ENCODE assay signal across 8 mouse cellular contexts in genomic region chr16:55820161-55820915, GRCm38 (mm10). TPM values are rescaled to one million over a fixed set of nuclear protein-coding genes. Genes with fewer than 3 reads are reported as not detected.
DNase-seq lines count a peak whose midpoint lies in the region; ATAC-seq and TF ChIP-seq lines count a peak whose summit lies in the region.

No protein-coding gene starts in this region.

- H3K27ac ChIP-seq in cerebellum, adult 2 months (ENCODE audit: insufficient read depth, low read length), result no peak overlapping the region
- peak overlapping the region; percentile 80 for H3K27ac ChIP-seq in bone marrow, adult 2 months (ENCODE audit: control insufficient read depth, insufficient read depth, low read depth, low read length, poor library complexity)
- H3K27ac ChIP-seq in heart, embryonic 15.5 days, result peak overlapping the region; percentile 95
- peak overlapping the region; percentile 52 for H3K27ac ChIP-seq in limb, embryonic 13.5 days
- no peak overlapping the region for H3K27ac ChIP-seq in neural tube, embryonic 15.5 days (replicated peaks)

- TF ChIP-seq POLR2A in cerebellum, adult 2 months (IDR thresholded peaks at IDR 0.05; ENCODE audit: borderline replicate concordance, insufficient read depth, low read length), result no peak
- TF ChIP-seq POLR2A in bone marrow, adult 2 months (IDR thresholded peaks at IDR 0.05; ENCODE audit: borderline replicate concordance, control insufficient read depth, low read depth, low read length), result no peak

- ATAC-seq in heart, embryonic 15.5 days (replicated peaks; ENCODE audit: insufficient number of reproducible peaks, insufficient read depth, low FRiP score, low read depth), result no peak
- no peak for ATAC-seq in limb, embryonic 13.5 days (ENCODE audit: low FRiP score, low read depth)
- ATAC-seq in neural tube, embryonic 15.5 days (ENCODE audit: low FRiP score), result no peak

- H3K9ac ChIP-seq in heart, embryonic 15.5 days, result peak overlapping the region; percentile 88; the same call in 1 of the 2 replicates
- peak overlapping the region; percentile 79 for H3K9ac ChIP-seq in limb, embryonic 13.5 days
- peak overlapping the region; percentile 11; the same call in 1 of the 2 replicates for H3K9ac ChIP-seq in neural tube, embryonic 15.5 days (replicated peaks)

- peak overlapping the region; percentile 84 for H3K4me2 ChIP-seq in heart, embryonic 15.5 days
- peak overlapping the region; percentile 88 for H3K4me2 ChIP-seq in limb, embryonic 13.5 days (replicated peaks)
- peak overlapping the region; percentile 89 for H3K4me2 ChIP-seq in neural tube, embryonic 15.5 days

- 66% methylated on average over 13 of the region's 13 CpGs for WGBS in cerebellum, adult 2 months
- WGBS in bone marrow, adult 2 months, result 7% methylated on average over 13 of the region's 13 CpGs
- WGBS in heart, embryonic 15.5 days, result 44% methylated on average over 13 of the region's 13 CpGs
- 35% methylated on average over 13 of the region's 13 CpGs for WGBS in limb, embryonic 13.5 days
- 45% methylated on average over 13 of the region's 13 CpGs for WGBS in neural tube, embryonic 15.5 days

- no peaks in the 10 kb centered on the region for H3K9me3 ChIP-seq in heart, embryonic 15.5 days (replicated peaks)
- H3K9me3 ChIP-seq in limb, embryonic 13.5 days, result no peaks in the 10 kb centered on the region
- H3K9me3 ChIP-seq in neural tube, embryonic 15.5 days (replicated peaks), result no peaks in the 10 kb centered on the region

- no peak for DNase-seq in cerebellum, adult 2 months
- DNase-seq in cerebellum, adult 11 months, result no peak
- no peak for DNase-seq in gastrocnemius, postnatal 14 days
- no peak for DNase-seq in layer of hippocampus, adult 11-12 months (ENCODE audit: low spot score)

- H3K4me1 ChIP-seq in cerebellum, adult 2 months (ENCODE audit: control insufficient read depth, insufficient read depth, low read length), result peaks cover 3% of the 10 kb centered on the region; the same call in 1 of the 2 replicates
- no peaks in the 10 kb centered on the region; the same call in 1 of the 2 replicates for H3K4me1 ChIP-seq in bone marrow, adult 2 months (ENCODE audit: control insufficient read depth, insufficient read depth, low read length)
- H3K4me1 ChIP-seq in heart, embryonic 15.5 days (replicated peaks), result peaks cover 11% of the 10 kb centered on the region
- peaks cover 40% of the 10 kb centered on the region for H3K4me1 ChIP-seq in limb, embryonic 13.5 days
- peaks cover 31% of the 10 kb centered on the region for H3K4me1 ChIP-seq in neural tube, embryonic 15.5 days

- H3K27me3 ChIP-seq in cerebellum, adult 2 months (ENCODE audit: control insufficient read depth, insufficient read depth, low read length), result no peaks in the 10 kb centered on the region
- no peaks in the 10 kb centered on the region for H3K27me3 ChIP-seq in heart, embryonic 15.5 days
- no peaks in the 10 kb centered on the region for H3K27me3 ChIP-seq in limb, embryonic 13.5 days
- 0 out of 2 replicates have a peak, but pooled peaks cover 11% of the 10 kb centered on the region for H3K27me3 ChIP-seq in neural tube, embryonic 15.5 days (replicated peaks)

- peaks cover 19% of the 10 kb centered on the region for H3K36me3 ChIP-seq in heart, embryonic 15.5 days
- H3K36me3 ChIP-seq in limb, embryonic 13.5 days, result peaks cover 33% of the 10 kb centered on the region
- peaks cover 24% of the 10 kb centered on the region for H3K36me3 ChIP-seq in neural tube, embryonic 15.5 days

- no peak for TF ChIP-seq CTCF in cerebellum, adult 2 months (IDR thresholded peaks at IDR 0.05; ENCODE audit: borderline replicate concordance, insufficient read depth, low read depth, low read length)
- TF ChIP-seq CTCF in bone marrow, adult 2 months (IDR thresholded peaks at IDR 0.05; ENCODE audit: control insufficient read depth, insufficient read depth, low read length), result no peak

- peak overlapping the region; percentile 63 for H3K4me3 ChIP-seq in cerebellum, adult 2 months (replicated peaks; ENCODE audit: insufficient read depth, low read depth, low read length)
- H3K4me3 ChIP-seq in bone marrow, adult 2 months (replicated peaks; ENCODE audit: control insufficient read depth, low read depth, low read length), result peak overlapping the region; percentile 80
- H3K4me3 ChIP-seq in heart, embryonic 15.5 days, result peak overlapping the region; percentile 97
- peak overlapping the region; percentile 84 for H3K4me3 ChIP-seq in limb, embryonic 13.5 days
- H3K4me3 ChIP-seq in neural tube, embryonic 15.5 days (replicated peaks), result peak overlapping the region; percentile 63

- intact Hi-C loops in gastrocnemius, postnatal 14 days (cut with DNase I; ENCODE audit: low total_unique reads), result no loop called here

RNA-seq across cellular contexts. Expression of gene Nfkbiz, which starts 18.4 kb away (rescaled TPM):
- polyA plus RNA-seq in cerebellum, adult 2 months (2012; rRNA removed), result 5.1 and 5.8 TPM in 2 replicates
- 3.9 and 8.6 TPM in 2 replicates for polyA plus RNA-seq in bone marrow, adult 2 months (2011; ENCODE audit: insufficient read depth, insufficient read length, low replicate concordance, missing spikeins)
- 2.4 and 3.2 TPM in 2 replicates for polyA plus RNA-seq in heart, embryonic 15.5 days (2015; fragmentation: Nextera tagmentation; extraction: Ambion mirVana)
- 4.1 and 4.6 TPM in 2 replicates for polyA plus RNA-seq in limb, embryonic 13.5 days (2015; fragmentation: Nextera tagmentation; extraction: Ambion mirVana)
- polyA plus RNA-seq in neural tube, embryonic 15.5 days (2015; fragmentation: Nextera tagmentation; extraction: Ambion mirVana), result 2.0 and 3.3 TPM in 2 replicates
- 1 to 10 TPM; 1.5 to 1.6 TPM for total RNA-seq in gastrocnemius, postnatal 14 days (2021)

Comparison
In these comparisons a context has a peak if more than half of its experiments do, and no peak if none do; other contexts are left out.
1. H3K27ac ChIP-seq: peak in bone marrow, adult 2 months (single experiment), heart, embryonic 15.5 days (single experiment) and limb, embryonic 13.5 days (single experiment); none in cerebellum, adult 2 months (single experiment) and neural tube, embryonic 15.5 days (single experiment).
2. H3K9ac ChIP-seq: peak in every context shown above with its lines; median percentile 88 in heart, embryonic 15.5 days; 79 in limb, embryonic 13.5 days; 11 in neural tube, embryonic 15.5 days.
3. Peak in every context shown above with its lines, with median percentiles within 50 percentile points of each other: H3K4me3 ChIP-seq and H3K4me2 ChIP-seq.